ENCODE assay signal across 8 mouse cellular contexts in the genomic region with DNA sequence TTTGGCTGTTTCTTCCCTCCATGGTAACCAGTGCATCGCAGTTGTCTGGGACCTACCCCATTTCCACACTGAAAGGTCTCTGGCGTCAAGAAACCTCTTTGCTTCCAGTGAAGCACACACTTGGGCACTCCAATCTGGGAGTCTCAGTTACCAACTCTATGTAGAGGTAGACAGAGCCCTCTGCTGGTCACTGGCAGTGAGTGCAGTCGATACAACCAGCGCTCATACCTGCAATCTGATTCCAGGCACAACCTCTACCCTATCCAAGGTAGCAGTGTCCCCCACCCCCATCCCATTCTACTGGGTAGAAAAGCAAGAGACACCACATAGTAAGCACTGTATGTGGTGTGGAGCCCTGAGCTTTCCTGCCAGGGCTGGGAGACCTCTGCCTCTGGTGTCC. TPM values are rescaled to one million over a fixed set of nuclear protein-coding genes. Genes with fewer than 3 reads are reported as not detected.
DNase-seq lines count a peak whose midpoint lies in the region; ATAC-seq lines count a peak whose summit lies in the region.

No protein-coding gene starts in this region.

- 6% methylated on average over 4 of the region's 4 CpGs for WGBS in neural tube, embryonic 15.5 days
- WGBS in intestine, embryonic 14.5 days = 9% methylated on average over 4 of the region's 4 CpGs
- WGBS in midbrain, embryonic 10.5 days = 12% methylated on average over 4 of the region's 4 CpGs

- H3K4me1 ChIP-seq in neural tube, embryonic 15.5 days = peaks cover 19% of the 10 kb centered on the region
- H3K4me1 ChIP-seq in intestine, embryonic 14.5 days (replicated peaks; ENCODE audit: control insufficient read depth, insufficient read depth, low read length) = 0 out of 2 replicates have a peak, but pooled peaks cover 2% of the 10 kb centered on the region
- peaks cover 16% of the 10 kb centered on the region for H3K4me1 ChIP-seq in midbrain, embryonic 10.5 days

- no peak overlapping the region for H3K9ac ChIP-seq in neural tube, embryonic 15.5 days (replicated peaks)
- H3K9ac ChIP-seq in intestine, embryonic 14.5 days (ENCODE audit: low read length) = no peak overlapping the region

- H3K27ac ChIP-seq in neural tube, embryonic 15.5 days (replicated peaks) = no peak overlapping the region
- H3K27ac ChIP-seq in intestine, embryonic 14.5 days (ENCODE audit: low read depth) = no peak overlapping the region
- H3K27ac ChIP-seq in midbrain, embryonic 10.5 days (replicated peaks) = no peak overlapping the region

- no peak overlapping the region for H3K4me3 ChIP-seq in neural tube, embryonic 15.5 days (replicated peaks)
- H3K4me3 ChIP-seq in intestine, embryonic 14.5 days (ENCODE audit: low read depth, low read length) = no peak overlapping the region
- H3K4me3 ChIP-seq in midbrain, embryonic 10.5 days = no peak overlapping the region

- no peaks in the 10 kb centered on the region for H3K9me3 ChIP-seq in neural tube, embryonic 15.5 days (replicated peaks)
- H3K9me3 ChIP-seq in intestine, embryonic 14.5 days (ENCODE audit: control insufficient read depth, low read length) = no peaks in the 10 kb centered on the region
- H3K9me3 ChIP-seq in midbrain, embryonic 10.5 days (replicated peaks) = no peaks in the 10 kb centered on the region

- intact Hi-C loops in left cerebral cortex, postnatal 14 days (cut with DNase I) = loop anchor here (1.0 to 5.0 kb wide), 4 partner anchors 40 to 235 kb away; no protein-coding TSS in a partner anchor

- H3K4me2 ChIP-seq in neural tube, embryonic 15.5 days = no peak overlapping the region
- no peak overlapping the region for H3K4me2 ChIP-seq in intestine, embryonic 14.5 days (ENCODE audit: low read length)

- no peak for ATAC-seq in neural tube, embryonic 15.5 days (ENCODE audit: low FRiP score)
- ATAC-seq in intestine, embryonic 14.5 days (replicated peaks; ENCODE audit: low FRiP score, low TSS enrichment, low read depth) = peak; percentile 53; the same call in 1 of the 2 replicates

- H3K27me3 ChIP-seq in neural tube, embryonic 15.5 days (replicated peaks) = no peaks in the 10 kb centered on the region
- no peaks in the 10 kb centered on the region for H3K27me3 ChIP-seq in intestine, embryonic 14.5 days (replicated peaks; ENCODE audit: control insufficient read depth, insufficient read depth, low read length)
- H3K27me3 ChIP-seq in midbrain, embryonic 10.5 days (ENCODE audit: low read depth, poor library complexity, severe bottlenecking) = peaks cover 23% of the 10 kb centered on the region

- DNase-seq in neural tube, embryonic 10.5 days (ENCODE audit: extremely low spot score, low spot score) = peak; percentile 69
- peak; percentile 82 for DNase-seq in cerebellum, adult 8-10 months
- peak; percentile 62 to 67 for DNase-seq in frontal cortex, postnatal 14 days (ENCODE audit: low spot score in 2 of 2)
- peak; percentile 77 for DNase-seq in intestine, embryonic 14.5 days (ENCODE audit: low spot score)
- peak; percentile 77 to 81 for DNase-seq in left cerebral cortex, postnatal 14 days (ENCODE audit: low spot score in 2 of 2)
- DNase-seq in midbrain, embryonic 10.5 days (ENCODE audit: low spot score) = peak; percentile 68
- DNase-seq in skeletal muscle tissue, adult 2 months (ENCODE audit: low read depth, low spot score) = peak; percentile 78

- no peaks in the 10 kb centered on the region for H3K36me3 ChIP-seq in neural tube, embryonic 15.5 days
- no peaks in the 10 kb centered on the region for H3K36me3 ChIP-seq in intestine, embryonic 14.5 days (ENCODE audit: control insufficient read depth, insufficient read depth, low read length)
- H3K36me3 ChIP-seq in midbrain, embryonic 10.5 days = no peaks in the 10 kb centered on the region

RNA-seq across cellular contexts. Expression of a gene that starts 3.7 kb away (rescaled TPM):
- 0.38 and 0.52 TPM in 2 replicates for polyA plus RNA-seq in neural tube, embryonic 15.5 days (2015; fragmentation: Nextera tagmentation; extraction: Ambion mirVana)
- 0.04 TPM in 2 replicates for polyA plus RNA-seq in intestine, embryonic 14.5 days (2014; fragmentation: Nextera tagmentation; extraction: Ambion mirVana)
- total RNA-seq in left cerebral cortex, postnatal 14 days (2021) = 1 to 10 TPM; 1.1 to 2.5 TPM
- polyA plus RNA-seq in midbrain, embryonic 10.5 days (2016; fragmentation: Nextera tagmentation; extraction: Ambion mirVana) = 0.10 and 0.11 TPM in 2 replicates

RNA-seq across cellular contexts. Expression of a gene that starts 52.7 kb away (rescaled TPM):
- 21.6 and 22.0 TPM in 2 replicates for polyA plus RNA-seq in neural tube, embryonic 15.5 days (2015; fragmentation: Nextera tagmentation; extraction: Ambion mirVana)
- polyA plus RNA-seq in intestine, embryonic 14.5 days (2014; fragmentation: Nextera tagmentation; extraction: Ambion mirVana) = 23.6 and 28.3 TPM in 2 replicates
- total RNA-seq in left cerebral cortex, postnatal 14 days (2021) = 10 to 100 TPM; 12.2 to 18.5 TPM
- polyA plus RNA-seq in midbrain, embryonic 10.5 days (2016; fragmentation: Nextera tagmentation; extraction: Ambion mirVana) = 19.7 and 26.7 TPM in 2 replicates

RNA-seq across cellular contexts. Expression of a gene that starts 53.0 kb away (rescaled TPM):
- polyA plus RNA-seq in neural tube, embryonic 15.5 days (2015; fragmentation: Nextera tagmentation; extraction: Ambion mirVana) = 66.4 and 72.8 TPM in 2 replicates
- polyA plus RNA-seq in intestine, embryonic 14.5 days (2014; fragmentation: Nextera tagmentation; extraction: Ambion mirVana) = 112 and 114 TPM in 2 replicates
- 10 to 100 TPM; 36.4 to 37.7 TPM for total RNA-seq in left cerebral cortex, postnatal 14 days (2021)
- polyA plus RNA-seq in midbrain, embryonic 10.5 days (2016; fragmentation: Nextera tagmentation; extraction: Ambion mirVana) = 92.1 and 104 TPM in 2 replicates
